10 mouse cellular contexts compared by ENCODE assay signal in the genomic region with DNA sequence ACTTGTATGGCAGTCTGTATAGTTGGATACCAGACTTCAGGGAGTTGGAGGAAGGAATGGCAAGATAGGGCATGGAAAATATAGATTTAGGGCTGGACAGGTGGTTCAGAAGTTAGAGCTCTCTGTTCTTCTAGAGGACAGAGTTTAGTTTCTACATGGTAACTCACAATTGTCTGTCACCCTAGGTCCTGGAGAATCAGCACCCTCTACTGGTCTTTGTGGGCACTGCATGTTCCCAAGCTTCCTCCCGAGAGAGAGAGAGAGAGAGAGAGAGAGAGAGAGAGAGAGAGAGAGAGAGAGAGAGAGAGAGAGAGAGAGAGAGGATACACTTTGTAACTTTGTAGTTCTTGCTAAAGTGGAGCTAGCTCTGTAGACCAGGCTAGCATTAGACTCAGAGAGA. TPM values are rescaled to one million over a fixed set of nuclear protein-coding genes. Genes with fewer than 3 reads are reported as not detected.
DNase-seq lines count a peak whose midpoint lies in the region; ATAC-seq and TF ChIP-seq lines count a peak whose summit lies in the region.
"Had no signal": no experiment of that assay in that cellular context is flagged by ENCODE, and none has a peak within 500 bp of the region (broad histone marks: within the 10 kb centered on the region; RNA-seq: fewer than 3 reads in every experiment).

No protein-coding gene starts in this region.

- H3K4me3 ChIP-seq in kidney, adult 2 months (ENCODE audit: insufficient read depth, low read depth, low read length), result no peak overlapping the region
- H3K4me3 ChIP-seq in kidney, embryonic 14.5 days (ENCODE audit: low read length), result no peak overlapping the region
- H3K4me3 ChIP-seq in liver, embryonic 13.5 days (replicated peaks), result no peak overlapping the region
- H3K4me3 ChIP-seq: erythroblast, embryonic 14.5 days; neural tube, embryonic 13.5 days had no signal

- H3K27me3 ChIP-seq in kidney, adult 2 months (replicated peaks; ENCODE audit: control insufficient read depth, insufficient read depth, low read length), result no peaks in the 10 kb centered on the region
- no peaks in the 10 kb centered on the region for H3K27me3 ChIP-seq in kidney, embryonic 14.5 days (ENCODE audit: control insufficient read depth, insufficient read depth, low read length)
- H3K27me3 ChIP-seq in liver, embryonic 13.5 days, result no peaks in the 10 kb centered on the region
- H3K27me3 ChIP-seq: neural tube, embryonic 13.5 days had no signal

- 0 out of 2 replicates have a peak, but pooled peaks cover 3% of the 10 kb centered on the region for H3K4me1 ChIP-seq in kidney, adult 2 months (ENCODE audit: control insufficient read depth, insufficient read depth, low read length)
- no peaks in the 10 kb centered on the region for H3K4me1 ChIP-seq in kidney, embryonic 14.5 days (ENCODE audit: control insufficient read depth, insufficient read depth, low read length)
- no peaks in the 10 kb centered on the region for H3K4me1 ChIP-seq in liver, embryonic 13.5 days (replicated peaks)

- no peaks in the 10 kb centered on the region for H3K36me3 ChIP-seq in kidney, adult 2 months (ENCODE audit: control insufficient read depth, insufficient read depth, low read length)
- H3K36me3 ChIP-seq in kidney, embryonic 14.5 days (ENCODE audit: control insufficient read depth, insufficient read depth, low read length), result no peaks in the 10 kb centered on the region
- H3K36me3 ChIP-seq in liver, embryonic 13.5 days, result no peaks in the 10 kb centered on the region
- H3K36me3 ChIP-seq: neural tube, embryonic 13.5 days had no signal

- no peak for TF ChIP-seq POLR2A in kidney, adult 2 months (IDR thresholded peaks at IDR 0.05; ENCODE audit: low read depth, low read length)

- H3K27ac ChIP-seq in kidney, adult 2 months (ENCODE audit: insufficient read depth, low read depth, low read length), result no peak overlapping the region
- no peak overlapping the region for H3K27ac ChIP-seq in kidney, embryonic 14.5 days (ENCODE audit: low read depth, low read length)
- H3K27ac ChIP-seq in liver, embryonic 13.5 days, result no peak overlapping the region
- H3K27ac ChIP-seq: neural tube, embryonic 13.5 days had no signal

- 0% methylated on average over 1 of the region's 1 CpGs for WGBS in kidney, adult 2 months
- WGBS in kidney, embryonic 14.5 days, result 0% methylated on average over 1 of the region's 1 CpGs
- 8% methylated on average over 1 of the region's 1 CpGs for WGBS in liver, embryonic 13.5 days (ENCODE audit: insufficient replicate concordance)

- TF ChIP-seq CTCF in kidney, adult 2 months (conservative IDR thresholded peaks at IDR 0.05; ENCODE audit: insufficient read depth, insufficient read length, low read depth, low read length), result peak; percentile 54

- DNase-seq in kidney, adult 2 months, result peak; percentile 71
- peak; percentile 2 for DNase-seq in adrenal gland, adult 8-10 months
- peak; percentile 74 for DNase-seq in embryo, embryonic 9.5 days (ENCODE audit: extremely low spot score)
- peak; percentile 73 for DNase-seq in kidney, postnatal 14 days
- peak; percentile 3 for DNase-seq in liver, embryonic 13.5 days
- DNase-seq in right cerebral cortex, postnatal 25 days, result peak; percentile 57
- DNase-seq in natural killer cell, adult 2 months (ENCODE audit: low spot score in 2 of 2), result no peak

- no peak for ATAC-seq in kidney, embryonic 14.5 days (ENCODE audit: low FRiP score, low TSS enrichment)
- no peak for ATAC-seq in liver, embryonic 13.5 days (ENCODE audit: low read depth)

- H3K9me3 ChIP-seq in kidney, embryonic 14.5 days (ENCODE audit: control insufficient read depth, low read length), result no peaks in the 10 kb centered on the region
- H3K9me3 ChIP-seq in liver, embryonic 13.5 days (replicated peaks), result 0 out of 2 replicates have a peak, but pooled peaks cover 9% of the 10 kb centered on the region
- H3K9me3 ChIP-seq: neural tube, embryonic 13.5 days had no signal

- no peak overlapping the region for H3K9ac ChIP-seq in kidney, embryonic 14.5 days (ENCODE audit: low read depth, low read length)
- no peak overlapping the region for H3K9ac ChIP-seq in liver, embryonic 13.5 days
- H3K9ac ChIP-seq: neural tube, embryonic 13.5 days had no signal

- H3K4me2 ChIP-seq in kidney, embryonic 14.5 days (replicated peaks; ENCODE audit: low read depth, low read length), result no peak overlapping the region
- no peak overlapping the region for H3K4me2 ChIP-seq in liver, embryonic 13.5 days
- H3K4me2 ChIP-seq: neural tube, embryonic 13.5 days had no signal

RNA-seq across cellular contexts. Expression of a gene that starts 5.1 kb away (rescaled TPM):
- polyA plus RNA-seq in kidney, adult 2 months (2012; rRNA removed), result not detected in 2 replicates
- not detected in 2 replicates for polyA plus RNA-seq in kidney, embryonic 14.5 days (2014; fragmentation: Nextera tagmentation; extraction: Ambion mirVana)
- total RNA-seq in adrenal gland, adult 8-10 months (2022), result not detected
- polyA plus RNA-seq in liver, embryonic 13.5 days (2015; fragmentation: Nextera tagmentation; extraction: Ambion mirVana), result not detected in 2 replicates
- polyA plus RNA-seq: erythroblast, embryonic 14.5 days; neural tube, embryonic 13.5 days had no signal

Comparison
In these comparisons a context has a peak if more than half of its experiments do, and no peak if none do; other contexts are left out.
1. DNase-seq: peak in kidney, adult 2 months (single experiment), adrenal gland, adult 8-10 months (single experiment), embryo, embryonic 9.5 days (single experiment), kidney, postnatal 14 days (single experiment), liver, embryonic 13.5 days (single experiment) and right cerebral cortex, postnatal 25 days (single experiment); none in natural killer cell, adult 2 months (0 of 2).